Mouse (Mus musculus): ENCODE data around the gene Plxnd1. TPM values are rescaled to one million over a fixed set of nuclear protein-coding genes. Genes with fewer than 3 reads are reported as not detected.

Plxnd1 gene
- total and polyA plus RNA-seq, 2 experiments from 2014 or later, result 2.8 to 17.3 TPM

GRCm38 (mm10) chr6:115989032-115989431, 5.8 kb downstream of the Plxnd1 start:
- H3K27me3 ChIP-seq (ENCODE audit: insufficient read depth, low read length), result peaks cover 35% of the 10 kb centered on the region
- no peak overlapping the region for H3K9ac ChIP-seq (replicated peaks; ENCODE audit: low read length, poor library complexity, severe bottlenecking)
- no peak overlapping the region for H3K4me3 ChIP-seq (ENCODE audit: low read depth, low read length)
- ATAC-seq (ENCODE audit: low FRiP score) (no peak), DNase-seq (ENCODE audit: low spot score) (no peak)
- no peak overlapping the region for H3K27ac ChIP-seq (ENCODE audit: low read depth, low read length)
- no peak for TF ChIP-seq CTCF (IDR thresholded peaks at IDR 0.05)
- H3K9me3 ChIP-seq (ENCODE audit: low read length), result no peaks in the 10 kb centered on the region
- WGBS, result 81% methylated on average over 5 of the region's 5 CpGs
- H3K36me3 ChIP-seq (ENCODE audit: insufficient read depth, low read length), result no peaks in the 10 kb centered on the region
- no peak overlapping the region for H3K4me2 ChIP-seq (ENCODE audit: low read depth, low read length, poor library complexity, severe bottlenecking)
- 0 out of 2 replicates have a peak, but pooled peaks cover 9% of the 10 kb centered on the region for H3K4me1 ChIP-seq (ENCODE audit: insufficient read depth, low read length)

- peaks cover 9% of the 10 kb centered on the region; the same call in 1 of the 2 replicates for H3K4me1 ChIP-seq (ENCODE audit: insufficient read depth, low read length)
- no peak overlapping the region for H3K27ac ChIP-seq (ENCODE audit: low read depth, low read length)
- DNase-seq (ENCODE audit: low spot score), result peak; percentile 27
- no peak overlapping the region for H3K4me2 ChIP-seq (ENCODE audit: low read depth, low read length, poor library complexity, severe bottlenecking)
- peaks cover 17% of the 10 kb centered on the region for H3K27me3 ChIP-seq (ENCODE audit: insufficient read depth, low read length)
- no peaks in the 10 kb centered on the region for H3K9me3 ChIP-seq (ENCODE audit: low read length)
- H3K36me3 ChIP-seq (ENCODE audit: insufficient read depth, low read length), result no peaks in the 10 kb centered on the region
- TF ChIP-seq CTCF (IDR thresholded peaks at IDR 0.05), result no peak
- no peak overlapping the region for H3K9ac ChIP-seq (replicated peaks; ENCODE audit: low read length, poor library complexity, severe bottlenecking)
- WGBS, result 58% methylated on average over 9 of the region's 9 CpGs
- no peak overlapping the region for H3K4me3 ChIP-seq (ENCODE audit: low read depth, low read length)
- ATAC-seq (ENCODE audit: low FRiP score), result no peak
Observed at GRCm38 (mm10) chr6:115987096-115987747, 7.6 kb downstream of the Plxnd1 start.

- DNase-seq (ENCODE audit: low spot score) (no peak), ATAC-seq (ENCODE audit: low FRiP score) (no peak)
- TF ChIP-seq CTCF (IDR thresholded peaks at IDR 0.05), result no peak
- Histone ChIP-seq H3K4me2 (ENCODE audit: low read depth, low read length, poor library complexity, severe bottlenecking) (no peak overlapping the region), H3K9me3 (ENCODE audit: low read length) (no peaks in the 10 kb centered on the region), H3K4me1 (ENCODE audit: insufficient read depth, low read length) (peaks cover 9% of the 10 kb centered on the region; the same call in 1 of the 2 replicates), H3K27me3 (ENCODE audit: insufficient read depth, low read length) (peaks cover 11% of the 10 kb centered on the region; the same call in 1 of the 2 replicates), H3K27ac (ENCODE audit: low read depth, low read length) (no peak overlapping the region), H3K36me3 (ENCODE audit: insufficient read depth, low read length) (no peaks in the 10 kb centered on the region), H3K4me3 (ENCODE audit: low read depth, low read length) (no peak overlapping the region), H3K9ac (replicated peaks; ENCODE audit: low read length, poor library complexity, severe bottlenecking) (no peak overlapping the region)
- WGBS, result 46% methylated on average over 12 of the region's 12 CpGs
Observed at GRCm38 (mm10) chr6:115986472-115987095, 8.2 kb downstream of the Plxnd1 start.

- H3K9ac ChIP-seq (replicated peaks; ENCODE audit: low read length, poor library complexity, severe bottlenecking), result no peak overlapping the region
- ATAC-seq (ENCODE audit: low FRiP score) (no peak), DNase-seq (ENCODE audit: low spot score) (no peak)
- H3K4me2 ChIP-seq (ENCODE audit: low read depth, low read length, poor library complexity, severe bottlenecking), result no peak overlapping the region
- no peaks in the 10 kb centered on the region for H3K36me3 ChIP-seq (ENCODE audit: insufficient read depth, low read length)
- no peak for TF ChIP-seq CTCF (IDR thresholded peaks at IDR 0.05)
- H3K9me3 ChIP-seq (ENCODE audit: low read length), result no peaks in the 10 kb centered on the region
- 59% methylated on average over 9 of the region's 9 CpGs for WGBS
- 0 out of 2 replicates have a peak, but pooled peaks cover 3% of the 10 kb centered on the region for H3K27me3 ChIP-seq (ENCODE audit: insufficient read depth, low read length)
- peaks cover 9% of the 10 kb centered on the region; the same call in 1 of the 2 replicates for H3K4me1 ChIP-seq (ENCODE audit: insufficient read depth, low read length)
- no peak overlapping the region for H3K4me3 ChIP-seq (ENCODE audit: low read depth, low read length)
- H3K27ac ChIP-seq (ENCODE audit: low read depth, low read length), result no peak overlapping the region
Observed at GRCm38 (mm10) chr6:115985622-115986021, 9.2 kb downstream of the Plxnd1 start.

GRCm38 (mm10) chr6:115984580-115984979, 10.2 kb downstream of the Plxnd1 start:
- 69% methylated on average over 7 of the region's 7 CpGs for WGBS
- no peak overlapping the region for H3K9ac ChIP-seq (replicated peaks; ENCODE audit: low read length, poor library complexity, severe bottlenecking)
- no peaks in the 10 kb centered on the region for H3K27me3 ChIP-seq (ENCODE audit: insufficient read depth, low read length)
- TF ChIP-seq CTCF (IDR thresholded peaks at IDR 0.05), result no peak
- DNase-seq (ENCODE audit: low spot score) (no peak), ATAC-seq (ENCODE audit: low FRiP score) (no peak)
- H3K4me2 ChIP-seq (ENCODE audit: low read depth, low read length, poor library complexity, severe bottlenecking), result no peak overlapping the region
- no peaks in the 10 kb centered on the region for H3K36me3 ChIP-seq (ENCODE audit: insufficient read depth, low read length)
- peaks cover 9% of the 10 kb centered on the region; the same call in 1 of the 2 replicates for H3K4me1 ChIP-seq (ENCODE audit: insufficient read depth, low read length)
- no peaks in the 10 kb centered on the region for H3K9me3 ChIP-seq (ENCODE audit: low read length)
- no peak overlapping the region for H3K4me3 ChIP-seq (ENCODE audit: low read depth, low read length)
- H3K27ac ChIP-seq (ENCODE audit: low read depth, low read length), result no peak overlapping the region
